Mouse (Mus musculus) intestine, embryonic 15.5 days (tissue): ENCODE measurements around the gene Lce3f. TPM values are rescaled to one million over a fixed set of nuclear protein-coding genes. Genes with fewer than 3 reads are reported as not detected.

ENCODE experiments used
- ATAC-seq: fragments of 200-750 bp; cut with Nextera tagmentation; 2 replicates; pipeline ENCODE4 v1.8.0; 2017; ENCODE audit warnings: moderate TSS enrichment, moderate library complexity
- H3K27ac ChIP-seq: fragments of 300-500 bp; sonication (generic); 2 replicates; pipeline ENCODE4 v1.5.1; 2015; ENCODE audit warnings: mild to moderate bottlenecking, inconsistent platforms
- H3K27me3 ChIP-seq: fragments of 300-500 bp; sonication (generic); replicated peaks from 2 replicates; pipeline ENCODE4 v1.6.1; 2015; ENCODE audit warnings: inconsistent platforms
- H3K36me3 ChIP-seq: fragments of 300-500 bp; sonication (generic); 2 replicates; pipeline ENCODE4 v1.6.1; 2015; ENCODE audit warnings: inconsistent platforms
- H3K4me1 ChIP-seq: fragments of 300-500 bp; sonication (generic); replicated peaks from 2 replicates; pipeline ENCODE4 v1.6.1; 2015; ENCODE audit warnings: inconsistent platforms
- H3K4me2 ChIP-seq: fragments of 300-500 bp; sonication (generic); replicated peaks from 2 replicates; pipeline ENCODE4 v1.6.1; 2015; ENCODE audit warnings: mild to moderate bottlenecking, inconsistent platforms
- H3K4me3 ChIP-seq: fragments of 300-500 bp; sonication (generic); replicated peaks from 2 replicates; pipeline ENCODE4 v1.5.1; 2015; ENCODE audit warnings: inconsistent platforms
- H3K9ac ChIP-seq: fragments of 300-500 bp; sonication (generic); 2 replicates; pipeline ENCODE4 v1.6.1; 2015; ENCODE audit warnings: inconsistent platforms
- H3K9me3 ChIP-seq: fragments of 300-500 bp; sonication (generic); 2 replicates; pipeline ENCODE4 v1.6.1; 2016; ENCODE audit warnings: inconsistent platforms
- WGBS: fragments of 180-500 bp; shearing (Covaris S2); methylation state at CpG from one replicate; pipeline ENCODE4 v1.1.7; 2015; 5-methylcytosine and 5-hydroxymethylcytosine counted together
- polyA plus RNA-seq: library from polyadenylated mRNA; unstranded; fragments of >200 nt; fragmentation: Nextera tagmentation; extraction: Ambion mirVana; gene quantifications from 2 replicates; pipeline ENCODE4 v1.2.1, GENCODE M21; 2015

Gene Lce3f
- polyA plus RNA-seq = not detected in 2 replicates

- no peak within 1 kb of the TSS for H3K27ac ChIP-seq
- H3K27me3 ChIP-seq = no peaks in the 10 kb centered on the region
- no peaks in the 10 kb centered on the region for H3K36me3 ChIP-seq
- no peaks in the 10 kb centered on the region for H3K4me1 ChIP-seq
- no peaks in the 10 kb centered on the region for H3K9me3 ChIP-seq
- no peak for ATAC-seq
- no peak within 1 kb of the TSS for H3K4me2 ChIP-seq
- H3K9ac ChIP-seq = no peak within 1 kb of the TSS
- no peak within 1 kb of the TSS for H3K4me3 ChIP-seq
These were observed at the start of gene Lce3f for GRCm38 (mm10) chr3:92991926-92992325. Gene Lce3f (plus strand): TSS chr3:92992226.

- H3K9me3 ChIP-seq = no peaks in the 10 kb centered on the region
- H3K4me1 ChIP-seq = no peaks in the 10 kb centered on the region
- H3K4me2 ChIP-seq = no peak within 1 kb of the TSS
- no peak within 1 kb of the TSS for H3K27ac ChIP-seq
- 62% methylated on average over 1 of the region's 1 CpGs for WGBS
- no peaks in the 10 kb centered on the region for H3K36me3 ChIP-seq
- no peaks in the 10 kb centered on the region for H3K27me3 ChIP-seq
- ATAC-seq = no peak
- H3K9ac ChIP-seq = no peak within 1 kb of the TSS
- no peak within 1 kb of the TSS for H3K4me3 ChIP-seq
These were observed 47.8 kb upstream of the Lce3f start, which contains the start of gene Lce3c for GRCm38 (mm10) chr3:92944186-92944585. Gene Lce3c (plus strand): TSS chr3:92944486.

- ATAC-seq = no peak
- Histone ChIP-seq H3K27me3 (no peaks in the 10 kb centered on the region), H3K4me2 (no peak within 1 kb of the TSS), H3K4me1 (no peaks in the 10 kb centered on the region), H3K27ac (no peak within 1 kb of the TSS), H3K9ac (no peak within 1 kb of the TSS), H3K4me3 (no peak within 1 kb of the TSS), H3K9me3 (no peaks in the 10 kb centered on the region), H3K36me3 (no peaks in the 10 kb centered on the region)
- 83% methylated on average over 1 of the region's 1 CpGs for WGBS
These were observed 34.9 kb upstream of the Lce3f start, which contains the start of gene Lce3d for GRCm38 (mm10) chr3:92957090-92957489. Gene Lce3d (plus strand): TSS chr3:92957390.

- no peaks in the 10 kb centered on the region for H3K27me3 ChIP-seq
- H3K9me3 ChIP-seq = no peaks in the 10 kb centered on the region
- no peaks in the 10 kb centered on the region for H3K36me3 ChIP-seq
- no peak within 1 kb of the TSS for H3K4me2 ChIP-seq
- 92% methylated on average over 2 of the region's 2 CpGs for WGBS
- no peak for ATAC-seq
- H3K4me3 ChIP-seq = no peak within 1 kb of the TSS
- H3K27ac ChIP-seq = no peak within 1 kb of the TSS
- H3K9ac ChIP-seq = no peak within 1 kb of the TSS
- H3K4me1 ChIP-seq = no peaks in the 10 kb centered on the region
These were observed 25.3 kb upstream of the Lce3f start, which contains the start of gene Lce3e for GRCm38 (mm10) chr3:92966761-92967160. Gene Lce3e (plus strand): TSS chr3:92967061.

- WGBS = 59% methylated on average over 2 of the region's 2 CpGs
- Histone ChIP-seq H3K36me3 (no peaks in the 10 kb centered on the region), H3K27me3 (no peaks in the 10 kb centered on the region), H3K4me2 (no peak overlapping the region), H3K9me3 (no peaks in the 10 kb centered on the region), H3K4me3 (no peak overlapping the region), H3K27ac (no peak overlapping the region), H3K9ac (no peak overlapping the region), H3K4me1 (no peaks in the 10 kb centered on the region)
- ATAC-seq = peak; percentile 91
These were observed 13.5 kb upstream of the Lce3f start for GRCm38 (mm10) chr3:92978484-92978883.

DNA sequence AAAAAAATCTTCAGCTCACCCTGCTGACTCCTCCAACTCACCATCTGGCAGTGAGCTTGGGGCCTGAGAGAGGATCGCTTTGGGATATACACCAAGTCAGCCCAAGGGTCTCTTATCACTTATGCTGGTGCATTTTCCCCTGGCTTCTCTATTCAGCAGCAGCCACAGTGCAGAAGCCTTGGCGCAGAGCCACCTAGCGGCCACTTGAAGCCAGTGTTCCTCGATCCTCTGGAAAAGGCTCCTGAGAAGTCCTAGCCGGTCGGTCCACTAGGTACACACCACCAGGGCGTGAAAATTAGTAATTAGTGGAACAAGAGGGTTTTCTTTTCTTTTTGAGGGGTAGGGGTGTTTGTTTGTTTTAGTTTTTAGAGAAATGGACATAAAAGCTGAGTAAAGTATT, 6.7 kb downstream of the Lce3f start:
- ATAC-seq = peak; percentile 82
- no peak overlapping the region for H3K9ac ChIP-seq
- H3K27me3 ChIP-seq = no peaks in the 10 kb centered on the region
- H3K36me3 ChIP-seq = no peaks in the 10 kb centered on the region
- no peak overlapping the region for H3K4me3 ChIP-seq
- 5% methylated on average over 7 of the region's 7 CpGs for WGBS
- no peak overlapping the region for H3K4me2 ChIP-seq
- H3K27ac ChIP-seq = no peak overlapping the region
- no peaks in the 10 kb centered on the region for H3K9me3 ChIP-seq
- no peaks in the 10 kb centered on the region for H3K4me1 ChIP-seq

- Histone ChIP-seq H3K9me3 (no peaks in the 10 kb centered on the region), H3K27me3 (no peaks in the 10 kb centered on the region), H3K9ac (no peak overlapping the region), H3K36me3 (no peaks in the 10 kb centered on the region), H3K4me3 (no peak overlapping the region), H3K4me2 (no peak overlapping the region), H3K4me1 (no peaks in the 10 kb centered on the region), H3K27ac (no peak overlapping the region)
- no peak for ATAC-seq
- WGBS = 77% methylated on average over 3 of the region's 3 CpGs
These were observed 8.6 kb downstream of the Lce3f start for GRCm38 (mm10) chr3:93000621-93001020.

DNA sequence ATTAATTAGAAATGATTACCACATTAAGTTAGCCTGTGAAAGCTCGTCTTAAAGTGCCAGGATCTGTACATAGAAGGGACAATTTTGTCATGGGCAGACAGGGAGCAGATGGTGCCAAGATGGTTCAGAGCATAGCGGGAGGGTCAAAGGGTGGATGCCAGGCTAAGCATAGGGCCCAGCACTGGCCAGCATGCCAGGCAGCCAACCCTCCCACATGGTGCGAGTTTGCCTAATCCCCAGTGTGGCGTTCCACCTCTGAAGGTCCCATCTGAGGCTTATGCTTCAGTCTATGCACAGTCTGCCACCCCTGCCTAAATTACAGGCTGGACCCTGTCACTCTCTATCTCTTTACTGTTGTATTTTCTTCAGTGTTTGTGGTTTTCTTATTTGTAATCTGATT, 10.8 kb downstream of the Lce3f start:
- WGBS = 74% methylated on average over 4 of the region's 4 CpGs
- no peak for ATAC-seq
- H3K4me1 ChIP-seq = no peaks in the 10 kb centered on the region
- H3K27ac ChIP-seq = no peak overlapping the region
- H3K9me3 ChIP-seq = no peaks in the 10 kb centered on the region
- no peak overlapping the region for H3K9ac ChIP-seq
- H3K27me3 ChIP-seq = no peaks in the 10 kb centered on the region
- no peak overlapping the region for H3K4me2 ChIP-seq
- H3K36me3 ChIP-seq = no peaks in the 10 kb centered on the region
- H3K4me3 ChIP-seq = no peak overlapping the region

- WGBS = under 1% methylated on average over 24 of the region's 24 CpGs
- ATAC-seq = peak; percentile 87
- Histone ChIP-seq H3K27me3 (no peaks in the 10 kb centered on the region), H3K36me3 (no peaks in the 10 kb centered on the region), H3K4me2 (peak overlapping the region; percentile 91), H3K9ac (peak overlapping the region; percentile 39), H3K4me1 (0 out of 2 replicates have a peak, but pooled peaks cover 2% of the 10 kb centered on the region), H3K4me3 (peak overlapping the region; percentile 49), H3K27ac (no peak overlapping the region), H3K9me3 (no peaks in the 10 kb centered on the region)
These were observed 22.4 kb downstream of the Lce3f start for GRCm38 (mm10) chr3:93014378-93014801.

- Histone ChIP-seq H3K36me3 (no peaks in the 10 kb centered on the region), H3K4me2 (peak overlapping the region; percentile 91), H3K4me1 (0 out of 2 replicates have a peak, but pooled peaks cover 2% of the 10 kb centered on the region), H3K9ac (peak overlapping the region; percentile 39; the same call in 1 of the 2 replicates), H3K9me3 (no peaks in the 10 kb centered on the region), H3K27me3 (no peaks in the 10 kb centered on the region), H3K27ac (no peak overlapping the region), H3K4me3 (peak overlapping the region; percentile 49)
- ATAC-seq = peak; percentile 67; the same call in 1 of the 2 replicates
- 27% methylated on average over 5 of the region's 5 CpGs for WGBS
These were observed 22.8 kb downstream of the Lce3f start for GRCm38 (mm10) chr3:93014871-93015270.

DNA sequence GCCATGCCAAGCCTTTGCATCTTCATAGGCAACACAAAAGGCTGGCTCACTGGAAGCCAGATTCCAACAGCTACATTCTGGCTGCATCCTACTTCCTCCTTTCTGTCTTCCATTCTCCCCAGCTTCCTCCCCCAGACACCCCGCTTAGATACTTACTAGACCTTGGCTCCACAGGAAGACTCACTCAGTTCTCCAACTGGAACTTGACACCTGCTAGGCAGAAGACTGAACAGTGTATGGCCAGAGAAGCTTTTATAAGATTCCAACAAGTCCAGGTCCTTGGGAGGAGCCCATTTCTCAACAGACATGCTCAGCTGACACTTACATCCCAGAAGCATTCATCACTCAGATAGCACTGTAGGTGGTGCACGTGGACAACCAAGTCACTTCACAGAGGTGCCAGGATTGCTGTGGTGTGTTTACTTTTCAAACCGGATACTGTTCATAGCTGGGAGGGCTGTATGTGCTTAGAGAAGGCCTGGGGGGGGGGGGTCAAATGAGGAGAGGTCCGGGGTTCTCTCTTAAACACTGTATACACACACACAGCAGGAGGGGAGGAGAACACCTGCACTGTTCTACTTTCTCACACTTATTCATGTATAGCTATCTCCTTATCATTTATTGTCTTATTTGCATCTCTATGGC, 23.6 kb downstream of the Lce3f start, which contains the start of gene Crct1:
Gene Crct1, minus strand, starts transcription at position 228 of the 645 bp plus-strand sequence.
- Histone ChIP-seq H3K36me3 (no peaks in the 10 kb centered on the region), H3K9ac (peak within 1 kb of the TSS; percentile 39), H3K9me3 (no peaks in the 10 kb centered on the region), H3K27ac (no peak within 1 kb of the TSS), H3K4me1 (0 out of 2 replicates have a peak, but pooled peaks cover 2% of the 10 kb centered on the region), H3K27me3 (no peaks in the 10 kb centered on the region), H3K4me2 (peak within 1 kb of the TSS; percentile 91), H3K4me3 (peak within 1 kb of the TSS; percentile 49)
- 34% methylated on average over 4 of the region's 4 CpGs for WGBS
- ATAC-seq = no peak; the same call in 1 of the 2 replicates

- ATAC-seq = no peak
- H3K9me3 ChIP-seq = no peaks in the 10 kb centered on the region
- H3K9ac ChIP-seq = no peak within 1 kb of the TSS
- H3K27me3 ChIP-seq = no peaks in the 10 kb centered on the region
- 89% methylated on average over 2 of the region's 2 CpGs for WGBS
- H3K4me2 ChIP-seq = no peak within 1 kb of the TSS
- no peak within 1 kb of the TSS for H3K4me3 ChIP-seq
- H3K27ac ChIP-seq = no peak within 1 kb of the TSS
- 0 out of 2 replicates have a peak, but pooled peaks cover 2% of the 10 kb centered on the region for H3K4me1 ChIP-seq
- H3K36me3 ChIP-seq = no peaks in the 10 kb centered on the region
These were observed 26.9 kb downstream of the Lce3f start, which contains the start of gene Lce1m for GRCm38 (mm10) chr3:93018960-93019359. Gene Lce1m (minus strand): TSS chr3:93019060.

GRCm38 (mm10) chr3:93021171-93021570, 29.1 kb downstream of the Lce3f start:
- no peaks in the 10 kb centered on the region for H3K9me3 ChIP-seq
- no peaks in the 10 kb centered on the region for H3K27me3 ChIP-seq
- WGBS = 88% methylated on average over 1 of the region's 1 CpGs
- H3K4me1 ChIP-seq = no peaks in the 10 kb centered on the region
- H3K4me3 ChIP-seq = no peak overlapping the region
- no peak overlapping the region for H3K27ac ChIP-seq
- H3K4me2 ChIP-seq = no peak overlapping the region
- H3K9ac ChIP-seq = no peak overlapping the region
- no peak for ATAC-seq
- no peaks in the 10 kb centered on the region for H3K36me3 ChIP-seq
